Mouse (Mus musculus): ENCODE results near the gene Pyy.

Gene Pyy

DNA sequence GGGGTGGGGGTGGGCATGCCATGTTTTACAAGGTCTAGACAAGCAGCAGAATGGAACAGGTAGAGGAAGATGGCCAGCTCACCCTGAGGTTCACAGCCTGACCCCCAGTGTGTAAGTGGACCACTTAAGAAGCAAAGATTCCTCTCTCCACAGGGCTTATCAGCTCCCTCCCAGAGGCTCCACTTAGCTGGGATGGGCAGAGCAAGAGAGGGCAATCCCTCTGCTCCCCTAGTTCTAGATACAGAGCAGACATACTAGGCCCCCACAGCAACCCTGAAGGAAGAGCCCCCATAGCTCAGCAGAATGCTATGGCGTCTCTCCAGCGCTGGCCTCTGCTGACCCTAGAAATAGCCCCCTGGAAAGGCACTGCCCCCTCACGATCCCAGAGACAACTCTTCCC lies 12.0 kb downstream of the Pyy start:
- no peak for DNase-seq (ENCODE audit: low read depth)

DNA sequence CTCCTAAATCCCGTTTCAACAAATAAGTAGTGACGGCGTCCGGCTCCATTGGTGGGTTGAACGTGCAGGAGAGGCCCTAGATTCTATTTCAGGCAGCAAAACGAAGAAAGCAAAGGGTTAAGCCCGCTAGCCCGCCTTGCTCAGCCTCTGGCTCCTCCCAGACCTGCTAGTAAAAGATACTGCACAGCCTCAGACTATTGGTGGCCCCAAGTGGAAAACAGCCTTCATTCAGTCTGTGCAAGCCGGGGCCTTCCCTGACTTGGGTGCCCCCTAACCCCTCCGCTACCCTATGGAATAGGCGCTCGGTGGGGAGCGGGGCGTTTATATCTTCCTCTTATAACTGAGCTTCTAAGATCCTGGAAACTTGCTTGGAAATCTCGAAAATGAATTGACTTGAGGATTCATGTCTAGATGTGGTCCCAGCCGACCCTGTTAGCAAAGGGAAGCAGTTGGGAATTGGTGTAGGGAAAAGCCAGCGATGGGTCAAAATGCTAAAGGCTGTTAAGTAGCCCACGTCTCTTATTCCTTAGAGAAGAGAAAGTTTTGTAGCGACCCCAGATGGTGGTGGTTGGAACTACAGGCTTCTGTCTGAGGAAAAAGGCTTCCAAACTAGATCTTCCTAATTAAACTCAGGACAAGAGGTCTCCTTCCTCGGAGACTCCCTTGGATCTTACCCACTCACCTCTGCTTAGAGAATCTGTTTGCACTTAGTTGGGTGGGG lies 18.4 kb downstream of the Pyy start:
- DNase-seq (ENCODE audit: low read depth) = peak; percentile 88

DNA sequence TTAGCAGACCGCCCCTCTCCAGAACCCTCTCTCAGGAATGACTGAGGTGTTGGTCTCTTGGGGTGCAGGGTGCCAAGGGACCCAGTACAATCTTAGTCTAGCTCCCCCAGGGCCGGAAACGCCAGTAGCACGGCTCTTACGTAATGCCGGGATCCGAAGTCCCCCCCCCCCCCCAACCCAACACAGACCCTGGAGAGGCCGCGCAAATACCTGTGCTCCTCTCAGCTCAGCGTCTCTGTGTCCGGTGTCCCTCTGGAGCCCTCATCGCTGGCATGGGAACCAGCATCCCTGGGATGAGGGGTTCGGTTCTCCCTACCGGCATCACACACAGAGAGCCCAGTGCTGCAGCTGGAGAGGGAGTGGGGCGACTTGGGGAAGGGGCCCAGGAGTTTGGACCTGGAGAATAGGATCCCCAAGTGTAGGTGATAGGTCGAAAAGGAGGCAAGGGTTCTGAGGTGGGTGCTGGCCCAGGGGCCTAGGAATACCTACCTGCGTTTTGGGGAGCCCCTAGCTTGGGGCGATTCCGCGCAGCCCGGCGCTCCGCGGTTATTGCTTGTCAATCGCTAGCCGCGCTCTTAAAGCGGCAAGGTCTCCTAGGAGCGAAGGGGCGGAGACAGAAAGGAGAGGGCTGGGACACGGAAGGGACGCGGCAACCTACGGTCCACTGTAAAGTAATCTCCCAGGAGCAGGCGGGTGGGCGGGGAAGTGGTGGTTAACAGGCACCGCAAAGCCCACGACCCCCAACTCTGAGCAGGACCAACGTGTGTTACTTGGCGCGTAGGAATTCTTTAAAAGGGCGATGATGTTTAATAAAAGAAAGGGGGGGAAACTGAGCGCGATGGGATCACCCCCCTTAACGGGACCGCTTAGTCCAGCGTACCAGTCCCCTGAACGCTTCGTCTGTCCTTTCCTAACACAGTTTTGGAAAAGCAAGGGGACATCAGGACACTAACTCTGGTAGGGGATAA lies 19.4 kb downstream of the Pyy start, which contains the start of gene Mpp2:
Mpp2 (minus strand) TSS at position 585 of the 968 bp plus-strand sequence.
- DNase-seq (ENCODE audit: low read depth) = peak; percentile 86

GRCm38 (mm10) chr11:102087081-102087751 lies 20.4 kb downstream of the Pyy start:
- no peak for DNase-seq (ENCODE audit: low read depth)

GRCm38 (mm10) chr11:102086331-102086730 lies 21.3 kb downstream of the Pyy start:
- no peak for DNase-seq (ENCODE audit: low read depth)

- DNase-seq (ENCODE audit: low read depth) = no peak
Observed at GRCm38 (mm10) chr11:102084159-102084558, 23.5 kb downstream of the Pyy start.

GRCm38 (mm10) chr11:102083193-102083592 lies 24.4 kb downstream of the Pyy start:
- no peak for DNase-seq (ENCODE audit: low read depth)

DNA sequence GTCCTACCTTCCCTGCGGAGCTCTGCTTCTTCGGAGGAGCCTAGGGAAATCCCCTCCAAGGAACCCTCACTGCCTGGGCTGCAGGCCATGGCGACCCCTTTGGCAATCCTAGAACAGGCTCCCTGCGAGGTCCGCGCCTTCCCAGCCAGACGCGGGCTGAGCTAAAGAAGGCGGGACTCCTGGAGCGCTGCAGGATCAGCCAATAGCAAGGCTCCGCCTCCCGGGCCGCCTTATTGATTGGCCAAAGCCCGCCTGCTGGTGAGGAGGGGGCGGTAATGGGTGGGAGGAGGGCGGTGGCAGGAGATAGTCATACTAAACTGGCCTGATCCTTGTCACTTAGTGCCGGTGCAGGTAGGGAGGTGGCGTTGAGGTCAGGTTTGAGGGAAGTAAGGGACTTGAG lies 25.3 kb downstream of the Pyy start:
- no peak for DNase-seq (ENCODE audit: low read depth)

GRCm38 (mm10) chr11:102073722-102074121 lies 33.9 kb downstream of the Pyy start:
- no peak for DNase-seq (ENCODE audit: low read depth)

- no peak for DNase-seq (ENCODE audit: low read depth)
Observed at GRCm38 (mm10) chr11:102072729-102073128, 34.9 kb downstream of the Pyy start.

- no peak for DNase-seq (ENCODE audit: low read depth)
Observed at GRCm38 (mm10) chr11:102070426-102070825, 37.2 kb downstream of the Pyy start.

- DNase-seq (ENCODE audit: low read depth) = no peak
Observed at GRCm38 (mm10) chr11:102069633-102070032, 38.0 kb downstream of the Pyy start.

DNA sequence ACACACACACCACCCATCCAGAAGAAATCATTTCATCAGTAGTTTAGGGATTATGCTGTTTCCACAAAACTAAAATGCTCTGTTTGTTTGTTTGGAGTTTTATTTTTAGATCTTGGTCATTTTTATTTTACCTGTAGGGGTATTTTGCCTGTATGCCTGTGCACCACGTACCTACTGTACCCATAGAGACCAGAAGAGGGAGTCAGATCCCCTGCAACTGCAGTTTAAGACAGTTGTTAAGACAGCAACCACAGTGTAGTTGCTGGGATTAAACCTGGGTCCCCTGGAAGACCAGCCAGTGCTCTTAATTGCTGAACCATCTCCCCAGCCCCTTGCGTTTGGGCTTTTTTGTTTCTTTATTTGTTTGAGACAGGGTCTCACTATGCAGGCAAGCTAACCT lies 38.7 kb downstream of the Pyy start:
- DNase-seq (ENCODE audit: low read depth) = no peak

GRCm38 (mm10) chr11:102063076-102063475 lies 44.6 kb downstream of the Pyy start:
- DNase-seq (ENCODE audit: low read depth) = no peak

- DNase-seq (ENCODE audit: low read depth) = no peak
Observed at GRCm38 (mm10) chr11:102061941-102062473, 45.6 kb downstream of the Pyy start.

GRCm38 (mm10) chr11:102061236-102061940 lies 46.2 kb downstream of the Pyy start:
- peak; percentile 73 for DNase-seq (ENCODE audit: low read depth)

Data from c-Kit-positive CD71-positive TER-119-negative erythroid progenitor cells, embryonic 14.5 days (primary cell).